Mouse (Mus musculus) midbrain, embryonic 10.5 days (tissue): Measurements from ENCODE around the gene Hcn1. TPM values are rescaled to one million over a fixed set of nuclear protein-coding genes. Genes with fewer than 3 reads are reported as not detected.

Source experiments
- DNase-seq: peaks from one replicate; pipeline ENCODE4 v3.0.0-alpha.2; 2017; ENCODE audit warnings: low spot score
- H3K27ac ChIP-seq: fragments of 300-500 bp; sonication (generic); replicated peaks from 2 replicates; pipeline ENCODE4 v1.5.1; 2016; ENCODE audit warnings: mild to moderate bottlenecking
- H3K27me3 ChIP-seq: fragments of 300-500 bp; sonication (generic); 2 replicates; pipeline ENCODE4 v1.6.1; 2016; ENCODE audit warnings: low read depth, mild to moderate bottlenecking; ENCODE audit not compliant: poor library complexity, severe bottlenecking
- H3K36me3 ChIP-seq: fragments of 300-500 bp; sonication (generic); 2 replicates; pipeline ENCODE4 v1.6.1; 2016; ENCODE audit warnings: mild to moderate bottlenecking, moderate library complexity
- H3K4me1 ChIP-seq: fragments of 300-500 bp; sonication (generic); 2 replicates; pipeline ENCODE4 v1.6.1; 2016
- H3K4me3 ChIP-seq: fragments of 300-500 bp; sonication (generic); 2 replicates; pipeline ENCODE4 v1.5.1; 2016; ENCODE audit warnings: mild to moderate bottlenecking, moderate library complexity
- H3K9me3 ChIP-seq: fragments of 300-500 bp; sonication (generic); replicated peaks from 2 replicates; pipeline ENCODE4 v1.6.1; 2016; ENCODE audit warnings: mild to moderate bottlenecking
- WGBS: fragments of 180-500 bp; shearing (Covaris S2); methylation state at CpG from one replicate; pipeline ENCODE4 v1.1.7; 2016; 5-methylcytosine and 5-hydroxymethylcytosine counted together
- polyA plus RNA-seq: library from polyadenylated mRNA; unstranded; fragments of >200 nt; fragmentation: Nextera tagmentation; extraction: Ambion mirVana; gene quantifications from 2 replicates; pipeline ENCODE4 v1.2.1, GENCODE M21; 2016

The Hcn1 gene
- polyA plus RNA-seq, 1 experiment from 2014 or later = 0.02 TPM

GRCm38 (mm10) chr13:117842366-117842765 lies 240.2 kb downstream of the Hcn1 start:
- Histone ChIP-seq H3K4me3 (no peak overlapping the region), H3K4me1 (no peaks in the 10 kb centered on the region)
- no peak for DNase-seq

GRCm38 (mm10) chr13:117847290-117847689 lies 245.2 kb downstream of the Hcn1 start:
- no peaks in the 10 kb centered on the region for H3K4me1 ChIP-seq
- H3K36me3 ChIP-seq = no peaks in the 10 kb centered on the region
- H3K4me3 ChIP-seq = no peak overlapping the region
- WGBS = 97% methylated on average over 2 of the region's 2 CpGs
- H3K27ac ChIP-seq = no peak overlapping the region
- DNase-seq = no peak
- no peaks in the 10 kb centered on the region for H3K9me3 ChIP-seq
- no peaks in the 10 kb centered on the region for H3K27me3 ChIP-seq

More at GRCm38 (mm10) chr13:117842366-117842765, 240.2 kb downstream of the Hcn1 start:
- no peaks in the 10 kb centered on the region for H3K9me3 ChIP-seq
- H3K27me3 ChIP-seq = no peaks in the 10 kb centered on the region
- no peaks in the 10 kb centered on the region for H3K36me3 ChIP-seq
- no peak overlapping the region for H3K27ac ChIP-seq

- 93% methylated on average over 4 of the region's 4 CpGs for WGBS
- DNase-seq = no peak
- H3K4me3 ChIP-seq = no peak overlapping the region
- H3K36me3 ChIP-seq = no peaks in the 10 kb centered on the region
- H3K27ac ChIP-seq = no peak overlapping the region
- no peaks in the 10 kb centered on the region for H3K4me1 ChIP-seq
- H3K9me3 ChIP-seq = no peaks in the 10 kb centered on the region
- H3K27me3 ChIP-seq = no peaks in the 10 kb centered on the region
Measured at GRCm38 (mm10) chr13:117848757-117849156, 246.6 kb downstream of the Hcn1 start.

- no peaks in the 10 kb centered on the region for H3K9me3 ChIP-seq
- no peak overlapping the region for H3K27ac ChIP-seq
- WGBS = 88% methylated on average over 6 of the region's 6 CpGs
- H3K4me1 ChIP-seq = no peaks in the 10 kb centered on the region
- no peak for DNase-seq
- H3K4me3 ChIP-seq = no peak overlapping the region
- no peaks in the 10 kb centered on the region for H3K27me3 ChIP-seq
- no peaks in the 10 kb centered on the region for H3K36me3 ChIP-seq
Measured at GRCm38 (mm10) chr13:117851954-117852710, 250.0 kb downstream of the Hcn1 start.

GRCm38 (mm10) chr13:117852711-117853051 lies 250.6 kb downstream of the Hcn1 start:
- no peak overlapping the region for H3K4me3 ChIP-seq
- no peak overlapping the region for H3K27ac ChIP-seq
- DNase-seq = no peak
- H3K9me3 ChIP-seq = no peaks in the 10 kb centered on the region
- no peaks in the 10 kb centered on the region for H3K4me1 ChIP-seq
- no peaks in the 10 kb centered on the region for H3K36me3 ChIP-seq
- no peaks in the 10 kb centered on the region for H3K27me3 ChIP-seq
- 94% methylated on average over 2 of the region's 2 CpGs for WGBS

GRCm38 (mm10) chr13:117858416-117858815 lies 256.3 kb downstream of the Hcn1 start:
- DNase-seq = no peak
- no peak overlapping the region for H3K27ac ChIP-seq
- WGBS = 85% methylated on average over 3 of the region's 3 CpGs
- H3K27me3 ChIP-seq = no peaks in the 10 kb centered on the region
- H3K36me3 ChIP-seq = no peaks in the 10 kb centered on the region
- no peaks in the 10 kb centered on the region for H3K9me3 ChIP-seq
- H3K4me3 ChIP-seq = no peak overlapping the region
- H3K4me1 ChIP-seq = no peaks in the 10 kb centered on the region

- 84% methylated on average over 8 of the region's 8 CpGs for WGBS
Measured at GRCm38 (mm10) chr13:117877787-117878186, 275.7 kb downstream of the Hcn1 start.

GRCm38 (mm10) chr13:117880471-117881225 lies 278.5 kb downstream of the Hcn1 start:
- no peak for DNase-seq
- Histone ChIP-seq H3K36me3 (no peaks in the 10 kb centered on the region), H3K27me3 (no peaks in the 10 kb centered on the region), H3K4me3 (no peak overlapping the region), H3K4me1 (no peaks in the 10 kb centered on the region), H3K9me3 (no peaks in the 10 kb centered on the region), H3K27ac (no peak overlapping the region)
- 83% methylated on average over 4 of the region's 4 CpGs for WGBS

More at GRCm38 (mm10) chr13:117877787-117878186, 275.7 kb downstream of the Hcn1 start:
- Histone ChIP-seq H3K4me1 (no peaks in the 10 kb centered on the region), H3K27ac (no peak overlapping the region), H3K9me3 (no peaks in the 10 kb centered on the region), H3K4me3 (no peak overlapping the region), H3K36me3 (no peaks in the 10 kb centered on the region), H3K27me3 (no peaks in the 10 kb centered on the region)
- DNase-seq = no peak

GRCm38 (mm10) chr13:117892076-117892475 lies 290.0 kb downstream of the Hcn1 start:
- no peak for DNase-seq
- 88% methylated on average over 5 of the region's 5 CpGs for WGBS
- H3K27ac ChIP-seq = no peak overlapping the region

GRCm38 (mm10) chr13:117898052-117898451 lies 295.9 kb downstream of the Hcn1 start:
- DNase-seq = no peak
- H3K4me1 ChIP-seq = no peaks in the 10 kb centered on the region
- H3K27ac ChIP-seq = no peak overlapping the region
- H3K27me3 ChIP-seq = no peaks in the 10 kb centered on the region
- no peaks in the 10 kb centered on the region for H3K36me3 ChIP-seq
- H3K9me3 ChIP-seq = no peaks in the 10 kb centered on the region
- WGBS = 77% methylated on average over 2 of the region's 2 CpGs
- no peak overlapping the region for H3K4me3 ChIP-seq

More at GRCm38 (mm10) chr13:117892076-117892475, 290.0 kb downstream of the Hcn1 start:
- H3K27me3 ChIP-seq = no peaks in the 10 kb centered on the region
- H3K4me3 ChIP-seq = no peak overlapping the region
- no peaks in the 10 kb centered on the region for H3K36me3 ChIP-seq
- H3K4me1 ChIP-seq = no peaks in the 10 kb centered on the region
- no peaks in the 10 kb centered on the region for H3K9me3 ChIP-seq

- H3K27ac ChIP-seq = no peak overlapping the region
- no peak overlapping the region for H3K4me3 ChIP-seq
- DNase-seq = no peak
- 93% methylated on average over 3 of the region's 3 CpGs for WGBS
- no peaks in the 10 kb centered on the region for H3K9me3 ChIP-seq
- no peaks in the 10 kb centered on the region for H3K27me3 ChIP-seq
- H3K36me3 ChIP-seq = no peaks in the 10 kb centered on the region
- no peaks in the 10 kb centered on the region for H3K4me1 ChIP-seq
Measured at GRCm38 (mm10) chr13:117907801-117908200, 305.7 kb downstream of the Hcn1 start.

GRCm38 (mm10) chr13:117929734-117930133 lies 327.6 kb downstream of the Hcn1 start:
- H3K27ac ChIP-seq = no peak overlapping the region
- H3K36me3 ChIP-seq = no peaks in the 10 kb centered on the region
- no peak overlapping the region for H3K4me3 ChIP-seq
- H3K4me1 ChIP-seq = no peaks in the 10 kb centered on the region
- 91% methylated on average over 4 of the region's 4 CpGs for WGBS
- no peaks in the 10 kb centered on the region for H3K9me3 ChIP-seq
- DNase-seq = no peak
- H3K27me3 ChIP-seq = no peaks in the 10 kb centered on the region

- H3K4me3 ChIP-seq = no peak overlapping the region
- no peaks in the 10 kb centered on the region for H3K4me1 ChIP-seq
- 85% methylated on average over 2 of the region's 2 CpGs for WGBS
- H3K27ac ChIP-seq = no peak overlapping the region
- H3K27me3 ChIP-seq = no peaks in the 10 kb centered on the region
- no peak for DNase-seq
- H3K36me3 ChIP-seq = no peaks in the 10 kb centered on the region
- H3K9me3 ChIP-seq = no peaks in the 10 kb centered on the region
Measured at GRCm38 (mm10) chr13:117931746-117932145, 329.6 kb downstream of the Hcn1 start.
